Mouse (Mus musculus) thymus, adult 2 months (tissue): ENCODE results near the gene Apoa5.

Experiments used
- CTCF ChIP-seq: fragments of 200-500 bp; IDR thresholded peaks from 2 replicates; pipeline ENCODE4 v1.5.1; 2012; ENCODE audit warnings: mild to moderate bottlenecking, control low read depth, low read length, moderate library complexity, borderline replicate concordance; ENCODE audit not compliant: control insufficient read depth, poor library complexity, insufficient read depth; ENCODE audit errors: extremely low read depth
- POLR2A ChIP-seq: fragments of 200-500 bp; IDR thresholded peaks from 2 replicates; pipeline ENCODE4 v1.6.1; 2012; ENCODE audit warnings: mild to moderate bottlenecking, low read length, control low read depth, moderate library complexity; ENCODE audit not compliant: control insufficient read depth, poor library complexity, insufficient read depth; ENCODE audit errors: extremely low read depth

- TF ChIP-seq CTCF (no peak), POLR2A (no peak)
These were observed 12.3 kb upstream of the Apoa5 start for GRCm38 (mm10) chr9:46256177-46256576.
